Mouse (Mus musculus) ovary, postnatal 36 days (tissue): ENCODE data around the gene Hist1h3e.

Experiments
- DNase-seq: peaks from one replicate; pipeline ENCODE4 v3.0.0; 2022; ENCODE audit warnings: low spot score, mixed read lengths

Hist1h3e gene

GRCm38 (mm10) chr13:23517603-23518294 is 44.4 kb downstream of the Hist1h3e start:
- peak; percentile 83 for DNase-seq

DNA sequence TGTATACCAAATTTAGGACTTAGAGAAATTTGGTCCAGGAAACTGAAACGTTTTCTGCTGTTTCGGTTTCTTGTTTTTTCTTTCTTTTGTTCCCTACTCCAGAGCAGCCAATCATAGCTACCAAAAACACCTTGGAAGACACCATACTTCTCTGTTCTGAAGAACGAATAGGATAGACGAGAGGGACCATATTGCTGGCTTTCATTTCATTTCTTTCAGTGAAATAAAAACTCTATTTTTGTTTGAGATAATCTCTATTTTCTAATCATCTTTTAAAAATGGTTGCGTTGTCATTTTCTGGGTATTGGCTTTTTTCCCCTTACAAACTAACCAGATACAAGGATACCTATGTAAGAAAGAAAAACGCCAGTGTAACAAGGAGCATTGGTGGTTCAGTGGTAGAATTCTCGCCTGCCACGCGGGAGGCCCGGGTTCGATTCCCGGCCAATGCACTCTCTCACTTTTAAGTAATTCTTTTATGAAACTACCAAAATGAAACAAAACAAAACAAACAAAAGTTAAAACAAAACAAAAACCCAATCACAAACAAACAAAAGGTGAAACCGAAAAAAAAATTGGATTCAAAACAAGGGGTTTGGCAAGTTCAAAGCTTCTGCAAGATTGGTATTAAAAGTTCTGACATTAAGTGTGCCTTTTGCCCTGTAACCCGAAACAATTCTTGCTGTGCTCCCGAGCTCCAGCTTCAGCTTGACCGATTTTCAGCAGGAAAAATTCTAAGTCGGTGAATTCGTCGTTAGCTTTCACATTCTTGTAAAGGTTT is 45.2 kb downstream of the Hist1h3e start:
- peak; percentile 69 for DNase-seq

GRCm38 (mm10) chr13:23515826-23516620 is 46.1 kb downstream of the Hist1h3e start:
- DNase-seq, result no peak

- no peak for DNase-seq
Observed at GRCm38 (mm10) chr13:23515281-23515680, 46.9 kb downstream of the Hist1h3e start.

DNA sequence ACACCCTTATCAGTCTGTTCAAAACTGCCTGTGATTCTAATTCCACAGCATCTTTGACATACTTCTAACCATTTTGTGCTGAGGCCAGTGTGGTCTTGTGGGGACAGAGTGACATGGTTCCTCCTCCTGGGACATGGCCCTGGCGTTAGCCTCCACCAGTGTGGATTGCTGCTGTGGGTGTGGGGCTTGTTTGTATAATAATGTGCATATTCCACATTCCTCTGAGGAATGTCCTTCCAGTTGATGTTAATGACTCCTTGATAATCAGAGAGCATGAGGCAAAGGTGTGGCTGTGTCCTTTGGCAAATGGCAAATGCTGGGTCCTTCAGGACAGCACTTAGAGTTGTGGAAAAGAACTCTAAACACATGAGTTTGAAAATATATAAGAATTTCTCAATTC is 48.7 kb downstream of the Hist1h3e start:
- no peak for DNase-seq
